Comparison of ENCODE assay signal across 8 mouse cellular contexts in genomic region chr8:119345683-119346075, GRCm38 (mm10). TPM values are rescaled to one million over a fixed set of nuclear protein-coding genes. Genes with fewer than 3 reads are reported as not detected.
DNase-seq lines count a peak whose midpoint lies in the region; ATAC-seq and TF ChIP-seq lines count a peak whose summit lies in the region.

No protein-coding gene starts in this region.

- no peak for DNase-seq in heart, postnatal 14 days
- peak; percentile 54 for DNase-seq in ES-CJ7 (ENCODE audit: low read depth, low spot score)
- DNase-seq in forebrain, postnatal 0 days: no peak
- DNase-seq in urinary bladder, postnatal 4 days (ENCODE audit: low spot score in 2 of 2): no peak
- DNase-seq in layer of hippocampus, adult 8-10 months (ENCODE audit: low spot score in 2 of 2): no peak
- no peak for DNase-seq in left cerebral cortex, adult 18-20 months (ENCODE audit: low spot score in 2 of 2)

- H3K9me3 ChIP-seq in heart, embryonic 15.5 days (replicated peaks): no peaks in the 10 kb centered on the region
- no peaks in the 10 kb centered on the region for H3K9me3 ChIP-seq in forebrain, postnatal 0 days (ENCODE audit: low read length)
- H3K9me3 ChIP-seq in midbrain, embryonic 13.5 days: peaks cover 3% of the 10 kb centered on the region; the same call in 1 of the 2 replicates

- peak overlapping the region; percentile 72; the same call in 1 of the 2 replicates for H3K4me2 ChIP-seq in heart, embryonic 15.5 days
- 0 out of 2 replicates have a peak overlapping the region, but pooled peaks have one; percentile 70 for H3K4me2 ChIP-seq in forebrain, postnatal 0 days (ENCODE audit: low read depth)
- peak overlapping the region; percentile 70 for H3K4me2 ChIP-seq in midbrain, embryonic 13.5 days (replicated peaks)

- H3K27ac ChIP-seq in heart, embryonic 15.5 days: no peak overlapping the region
- H3K27ac ChIP-seq in forebrain, postnatal 0 days (ENCODE audit: low read depth, low read length): no peak overlapping the region
- H3K27ac ChIP-seq in midbrain, embryonic 13.5 days: no peak overlapping the region

- peaks cover 35% of the 10 kb centered on the region for H3K36me3 ChIP-seq in heart, embryonic 15.5 days
- H3K36me3 ChIP-seq in forebrain, postnatal 0 days (ENCODE audit: insufficient read depth): peaks cover 34% of the 10 kb centered on the region
- H3K36me3 ChIP-seq in midbrain, embryonic 13.5 days: peaks cover 42% of the 10 kb centered on the region

- ATAC-seq in heart, embryonic 15.5 days (replicated peaks; ENCODE audit: insufficient number of reproducible peaks, insufficient read depth, low FRiP score, low read depth): no peak
- no peak for ATAC-seq in forebrain, postnatal 0 days
- no peak for ATAC-seq in midbrain, embryonic 13.5 days

- intact Hi-C loops in heart, postnatal 14 days (cut with DNase I): no loop called here

- no peaks in the 10 kb centered on the region for H3K27me3 ChIP-seq in heart, embryonic 15.5 days
- H3K27me3 ChIP-seq in forebrain, postnatal 0 days (ENCODE audit: insufficient read depth, low read length): no peaks in the 10 kb centered on the region
- H3K27me3 ChIP-seq in midbrain, embryonic 13.5 days: peaks cover 11% of the 10 kb centered on the region

- H3K4me1 ChIP-seq in heart, embryonic 15.5 days (replicated peaks): peaks cover 7% of the 10 kb centered on the region
- H3K4me1 ChIP-seq in forebrain, postnatal 0 days (ENCODE audit: insufficient read depth): peaks cover 9% of the 10 kb centered on the region
- peaks cover 9% of the 10 kb centered on the region for H3K4me1 ChIP-seq in midbrain, embryonic 13.5 days (replicated peaks)

- H3K4me3 ChIP-seq in heart, embryonic 15.5 days: peak overlapping the region; percentile 89; the same call in 1 of the 2 replicates
- H3K4me3 ChIP-seq in forebrain, postnatal 0 days (ENCODE audit: low read depth, low read length): no peak overlapping the region
- peak overlapping the region; percentile 95; the same call in 1 of the 2 replicates for H3K4me3 ChIP-seq in midbrain, embryonic 13.5 days (replicated peaks)

- TF ChIP-seq CTCF in forebrain, postnatal 0 days (IDR thresholded peaks at IDR 0.05; ENCODE audit: low read depth): no peak

- 82% methylated on average over 15 of the region's 15 CpGs for WGBS in heart, embryonic 15.5 days
- 87% methylated on average over 15 of the region's 15 CpGs for WGBS in forebrain, postnatal 0 days
- WGBS in midbrain, embryonic 13.5 days: 90% methylated on average over 15 of the region's 15 CpGs

- no peak overlapping the region for H3K9ac ChIP-seq in heart, embryonic 15.5 days
- H3K9ac ChIP-seq in forebrain, postnatal 0 days: no peak overlapping the region
- H3K9ac ChIP-seq in midbrain, embryonic 13.5 days (replicated peaks): no peak overlapping the region

RNA-seq across cellular contexts. Expression of gene Hsbp1, which starts 1.4 kb away (rescaled TPM):
- polyA plus RNA-seq in heart, embryonic 15.5 days (2015; fragmentation: Nextera tagmentation; extraction: Ambion mirVana): 286 and 306 TPM in 2 replicates
- 100 to 1,000 TPM; 159 to 166 TPM for total RNA-seq in heart, postnatal 14 days (2021)
- total RNA-seq in forebrain, postnatal 0 days (2014; rRNA removed): 390 and 481 TPM in 2 replicates
- 972 and 1,071 TPM in 2 replicates for polyA plus RNA-seq in forebrain, postnatal 0 days (2015; fragmentation: Nextera tagmentation; extraction: Ambion mirVana)
- polyA plus RNA-seq in midbrain, embryonic 13.5 days (2015; fragmentation: Nextera tagmentation; extraction: Ambion mirVana): 582 and 588 TPM in 2 replicates
- 100 to 1,000 TPM; 307 to 316 (median 311) TPM for total RNA-seq in layer of hippocampus, adult 8-10 months (2022)
- total RNA-seq in left cerebral cortex, adult 18-20 months (2021): 100 to 1,000 TPM; 325 TPM

RNA-seq across cellular contexts. Expression of gene Mlycd, which starts 49.0 kb away (rescaled TPM):
- 19.1 and 21.1 TPM in 2 replicates for polyA plus RNA-seq in heart, embryonic 15.5 days (2015; fragmentation: Nextera tagmentation; extraction: Ambion mirVana)
- total RNA-seq in heart, postnatal 14 days (2021): 100 to 1,000 TPM; 102 to 110 TPM
- total RNA-seq in forebrain, postnatal 0 days (2014; rRNA removed): 27.6 and 27.9 TPM in 2 replicates
- 20.3 and 21.3 TPM in 2 replicates for polyA plus RNA-seq in forebrain, postnatal 0 days (2015; fragmentation: Nextera tagmentation; extraction: Ambion mirVana)
- polyA plus RNA-seq in midbrain, embryonic 13.5 days (2015; fragmentation: Nextera tagmentation; extraction: Ambion mirVana): 11.8 and 13.8 TPM in 2 replicates
- total RNA-seq in layer of hippocampus, adult 8-10 months (2022): 10 to 100 TPM; 26.3 to 28.5 (median 27.2) TPM
- 10 to 100 TPM; 27.1 to 28.1 TPM for total RNA-seq in left cerebral cortex, adult 18-20 months (2021)
